Mouse (Mus musculus) embryonic facial prominence, embryonic 15.5 days (tissue): Measurements from ENCODE around the gene Pkib. TPM values are rescaled to one million over a fixed set of nuclear protein-coding genes. Genes with fewer than 3 reads are reported as not detected.

ENCODE experiments used
- ATAC-seq: fragments of 200-750 bp; cut with Nextera tagmentation; 2 replicates; pipeline ENCODE4 v1.8.0; 2017; ENCODE audit warnings: low read depth, moderate TSS enrichment; ENCODE audit not compliant: insufficient number of reproducible peaks, low FRiP score, low TSS enrichment
- H3K27ac ChIP-seq: fragments of 300-500 bp; sonication (generic); replicated peaks from 2 replicates; pipeline ENCODE4 v1.5.1; 2015; ENCODE audit warnings: mild to moderate bottlenecking, inconsistent platforms
- H3K27me3 ChIP-seq: fragments of 300-500 bp; sonication (generic); 2 replicates; pipeline ENCODE4 v1.6.1; 2015; ENCODE audit warnings: inconsistent platforms
- H3K36me3 ChIP-seq: fragments of 300-500 bp; sonication (generic); 2 replicates; pipeline ENCODE4 v1.6.1; 2015; ENCODE audit warnings: mild to moderate bottlenecking, inconsistent platforms
- H3K4me1 ChIP-seq: fragments of 300-500 bp; sonication (generic); 2 replicates; pipeline ENCODE4 v1.6.1; 2015; ENCODE audit warnings: inconsistent platforms
- H3K4me2 ChIP-seq: fragments of 300-500 bp; sonication (generic); replicated peaks from 2 replicates; pipeline ENCODE4 v1.6.1; 2015; ENCODE audit warnings: mild to moderate bottlenecking, inconsistent platforms
- H3K4me3 ChIP-seq: fragments of 300-500 bp; sonication (generic); replicated peaks from 2 replicates; pipeline ENCODE4 v1.5.1; 2015; ENCODE audit warnings: mild to moderate bottlenecking, inconsistent platforms
- H3K9ac ChIP-seq: fragments of 300-500 bp; sonication (generic); 2 replicates; pipeline ENCODE4 v1.6.1; 2015; ENCODE audit warnings: inconsistent platforms
- H3K9me3 ChIP-seq: fragments of 300-500 bp; sonication (generic); replicated peaks from 2 replicates; pipeline ENCODE4 v1.6.1; 2016; ENCODE audit warnings: inconsistent platforms
- WGBS: fragments of 180-500 bp; shearing (Covaris S2); methylation state at CpG from one replicate; pipeline ENCODE4 v1.1.7; 2015; 5-methylcytosine and 5-hydroxymethylcytosine counted together
- polyA plus RNA-seq: library from polyadenylated mRNA; unstranded; fragments of >200 nt; fragmentation: Nextera tagmentation; extraction: Ambion mirVana; gene quantifications from 2 replicates; pipeline ENCODE4 v1.2.1, GENCODE M21; 2015

Pkib gene
- polyA plus RNA-seq, 1 experiment from 2014 or later = 3.0 TPM

GRCm38 (mm10) chr10:57783289-57784130 is 151.7 kb downstream of the Pkib start:
- Histone ChIP-seq H3K36me3 (no peaks in the 10 kb centered on the region), H3K9ac (no peak overlapping the region), H3K27me3 (no peaks in the 10 kb centered on the region), H3K27ac (no peak overlapping the region), H3K9me3 (no peaks in the 10 kb centered on the region), H3K4me2 (no peak overlapping the region), H3K4me1 (no peaks in the 10 kb centered on the region), H3K4me3 (no peak overlapping the region)
- 46% methylated on average over 12 of the region's 13 CpGs for WGBS
- no peak for ATAC-seq

- Histone ChIP-seq H3K27ac (no peak overlapping the region), H3K4me2 (peak overlapping the region; percentile 23; the same call in 1 of the 2 replicates), H3K4me1 (no peaks in the 10 kb centered on the region), H3K9me3 (no peaks in the 10 kb centered on the region), H3K4me3 (no peak overlapping the region), H3K9ac (no peak overlapping the region), H3K27me3 (no peaks in the 10 kb centered on the region), H3K36me3 (no peaks in the 10 kb centered on the region)
- WGBS = 15% methylated on average over 7 of the region's 7 CpGs
- no peak for ATAC-seq
Measured at GRCm38 (mm10) chr10:57784131-57784875, 152.5 kb downstream of the Pkib start.

- Histone ChIP-seq H3K9ac (no peak within 1 kb of the TSS), H3K27me3 (no peaks in the 10 kb centered on the region), H3K36me3 (no peaks in the 10 kb centered on the region), H3K4me1 (no peaks in the 10 kb centered on the region), H3K9me3 (no peaks in the 10 kb centered on the region), H3K27ac (no peak within 1 kb of the TSS), H3K4me3 (no peak within 1 kb of the TSS), H3K4me2 (peak within 1 kb of the TSS; percentile 23; the same call in 1 of the 2 replicates)
- ATAC-seq = no peak
- WGBS = 13% methylated on average over 7 of the region's 7 CpGs
Measured at GRCm38 (mm10) chr10:57784876-57785150, 153.0 kb downstream of the Pkib start, which contains the start of gene Fabp7. TSS of gene Fabp7 (plus strand) at chr10:57784881.

- H3K4me2 ChIP-seq = no peak overlapping the region
- no peaks in the 10 kb centered on the region for H3K4me1 ChIP-seq
- no peak overlapping the region for H3K9ac ChIP-seq
- no peak for ATAC-seq
- H3K27ac ChIP-seq = no peak overlapping the region
- 74% methylated on average over 2 of the region's 2 CpGs for WGBS
- no peaks in the 10 kb centered on the region for H3K36me3 ChIP-seq
- no peaks in the 10 kb centered on the region for H3K9me3 ChIP-seq
- no peak overlapping the region for H3K4me3 ChIP-seq
- H3K27me3 ChIP-seq = no peaks in the 10 kb centered on the region
Measured at GRCm38 (mm10) chr10:57785552-57785951, 153.8 kb downstream of the Pkib start.

Other genes with a start within 250 kb of the Pkib start
- gene Hsf2, start 145.6 kb upstream of the Pkib start, polyA plus RNA-seq = 27.6 and 28.8 TPM in 2 replicates
- gene Serinc1, start 99.5 kb upstream of the Pkib start, polyA plus RNA-seq = 133 and 134 TPM in 2 replicates
- 23.2 and 43.7 TPM in 2 replicates for gene Fabp7, start 152.9 kb downstream of the Pkib start, polyA plus RNA-seq
- gene Smpdl3a, start 162.4 kb downstream of the Pkib start, polyA plus RNA-seq = 22.0 and 22.4 TPM in 2 replicates